Mouse (Mus musculus) myocyte (in vitro differentiated cells): ENCODE results near the gene Ppp2r2c.

Experiments used
- CEBPB ChIP-seq: IDR thresholded peaks from 2 replicates; pipeline ENCODE4 v1.6.1; 2011; ENCODE audit warnings: mild to moderate bottlenecking, moderate library complexity; ENCODE audit not compliant: poor library complexity, insufficient read depth, severe bottlenecking
- E2F4 ChIP-seq: IDR thresholded peaks from one replicate; pipeline ENCODE4 v1.6.1; 2011; ENCODE audit warnings: mild to moderate bottlenecking, control low read depth, moderate library complexity; ENCODE audit not compliant: insufficient read depth
- MAX ChIP-seq: IDR thresholded peaks from one replicate; pipeline ENCODE4 v1.6.1; 2011; ENCODE audit warnings: low read depth, mild to moderate bottlenecking, control low read depth
- MYOD1 ChIP-seq, 3 experiments: IDR thresholded peaks; one replicate each; pipeline ENCODE4 v1.6.1; 2011; ENCODE audit warnings: control low read depth in 2 of 3, low read depth in 2 of 3, mild to moderate bottlenecking in 2 of 3, moderate library complexity in 1 of 3; ENCODE audit not compliant: insufficient read length in 2 of 3, control insufficient read depth in 1 of 3
- MYOG ChIP-seq, 3 experiments: IDR thresholded peaks; one replicate each; pipeline ENCODE4 v1.6.1; 2011; ENCODE audit warnings: control low read depth in 2 of 3, low read depth in 2 of 3, mild to moderate bottlenecking in 2 of 3; ENCODE audit not compliant: insufficient read length in 2 of 3, control insufficient read depth in 1 of 3, insufficient read depth in 1 of 3
- POLR2A ChIP-seq: IDR thresholded peaks from one replicate; pipeline ENCODE4 v1.6.1; 2011; ENCODE audit warnings: low read depth, mild to moderate bottlenecking, control low read depth, moderate library complexity; ENCODE audit not compliant: insufficient read length
- REST ChIP-seq: IDR thresholded peaks from one replicate; pipeline ENCODE4 v1.6.1; 2011; ENCODE audit warnings: mild to moderate bottlenecking, control low read depth, moderate library complexity; ENCODE audit not compliant: insufficient read depth, insufficient read length
- SRF ChIP-seq: IDR thresholded peaks from one replicate; pipeline ENCODE4 v1.6.1; 2011; ENCODE audit warnings: low read depth; ENCODE audit not compliant: control insufficient read depth, insufficient read length
- TCF12 ChIP-seq: IDR thresholded peaks from one replicate; pipeline ENCODE4 v1.6.1; 2011; ENCODE audit warnings: mild to moderate bottlenecking, control low read depth; ENCODE audit not compliant: poor library complexity, insufficient read depth, severe bottlenecking
- USF1 ChIP-seq: IDR thresholded peaks from one replicate; pipeline ENCODE4 v1.6.1; 2011; ENCODE audit warnings: low read depth, mild to moderate bottlenecking, control low read depth, moderate library complexity

GRCm38 (mm10) chr5:36955366-36955765 is 87.1 kb downstream of the Ppp2r2c start:
- TF ChIP-seq E2F4, result no peak
- no peak for TF ChIP-seq POLR2A
- TF ChIP-seq TCF12, result no peak
- no peak for TF ChIP-seq MYOG (IDR thresholded peaks at IDR 0.05; ENCODE audit: control insufficient read depth in 1 of 3, insufficient read depth in 1 of 3, insufficient read length in 2 of 3, low read depth in 2 of 3)
- TF ChIP-seq MYOD1 (IDR thresholded peaks at IDR 0.05; ENCODE audit: control insufficient read depth in 1 of 3, insufficient read length in 2 of 3, low read depth in 2 of 3), result peak in 2 of 3 experiments; percentile 17 to 53
- no peak for TF ChIP-seq MAX
- TF ChIP-seq SRF, result no peak
- no peak for TF ChIP-seq CEBPB
- no peak for TF ChIP-seq USF1
- TF ChIP-seq REST, result no peak
